Mouse (Mus musculus) midbrain, postnatal 0 days (tissue): ENCODE results near the gene Fkbp5. TPM values are rescaled to one million over a fixed set of nuclear protein-coding genes. Genes with fewer than 3 reads are reported as not detected.

Source experiments
- ATAC-seq: fragments of 200-750 bp; cut with Nextera tagmentation; 2 replicates; pipeline ENCODE4 v1.8.0; 2017; ENCODE audit warnings: moderate number of reproducible peaks, mild to moderate bottlenecking, moderate TSS enrichment, moderate library complexity; ENCODE audit not compliant: low FRiP score
- DNase-seq: peaks from one replicate; pipeline ENCODE4 v3.0.0-alpha.2; 2015; ENCODE audit warnings: low spot score
- H3K27ac ChIP-seq: fragments of 300-500 bp; sonication (generic); 2 replicates; pipeline ENCODE4 v1.5.1; 2014; ENCODE audit warnings: low read depth, mild to moderate bottlenecking, low read length, mixed read lengths
- H3K27me3 ChIP-seq: fragments of 300-500 bp; sonication (generic); 2 replicates; pipeline ENCODE4 v1.6.1; 2014; ENCODE audit warnings: low read length, control low read depth, mixed read lengths; ENCODE audit not compliant: insufficient read depth
- H3K36me3 ChIP-seq: fragments of 300-500 bp; sonication (generic); 2 replicates; pipeline ENCODE4 v1.6.1; 2014; ENCODE audit warnings: low read length, control low read depth, mixed read lengths; ENCODE audit not compliant: insufficient read depth
- H3K4me1 ChIP-seq: fragments of 300-500 bp; sonication (generic); 2 replicates; pipeline ENCODE4 v1.6.1; 2014; ENCODE audit warnings: mild to moderate bottlenecking, control low read depth, antibody characterized with exemption, low read length, mixed read lengths; ENCODE audit not compliant: insufficient read depth
- H3K4me2 ChIP-seq: fragments of 300-500 bp; sonication (generic); 2 replicates; pipeline ENCODE4 v1.6.1; 2014; ENCODE audit warnings: low read depth, mild to moderate bottlenecking, low read length, mixed read lengths; ENCODE audit not compliant: poor library complexity, severe bottlenecking
- H3K4me3 ChIP-seq: fragments of 300-500 bp; sonication (generic); 2 replicates; pipeline ENCODE4 v1.5.1; 2014; ENCODE audit warnings: low read depth, mild to moderate bottlenecking, low read length, moderate library complexity
- H3K9ac ChIP-seq: fragments of 300-500 bp; sonication (generic); replicated peaks from 2 replicates; pipeline ENCODE4 v1.6.1; 2014; ENCODE audit warnings: mild to moderate bottlenecking, low read length, moderate library complexity, mixed read lengths; ENCODE audit not compliant: poor library complexity, severe bottlenecking
- H3K9me3 ChIP-seq: fragments of 300-500 bp; sonication (generic); 2 replicates; pipeline ENCODE4 v1.6.1; 2016; ENCODE audit warnings: low read length, control low read depth
- CTCF ChIP-seq: IDR thresholded peaks from 2 replicates; pipeline ENCODE4 v1.5.1; 2016; ENCODE audit warnings: antibody characterized with exemption, mild to moderate bottlenecking
- WGBS: fragments of 180-500 bp; shearing (Covaris S2); extraction: QIAGEN DNeasy Blood & Tissue Kit; methylation state at CpG from one replicate; pipeline ENCODE4 v1.1.7; 2014; 5-methylcytosine and 5-hydroxymethylcytosine counted together
- polyA plus RNA-seq: library from polyadenylated mRNA; unstranded; fragments of >200 nt; fragmentation: Nextera tagmentation; extraction: Ambion mirVana; gene quantifications from 2 replicates; pipeline ENCODE4 v1.2.1, GENCODE M21; 2015
- total RNA-seq: library from RNA; depleted of rRNA; stranded (reverse); fragments of >200 nt; gene quantifications from 2 replicates; pipeline ENCODE4 v1.2.3, GENCODE M21; 2014

The Fkbp5 gene
- total and polyA plus RNA-seq, 2 experiments from 2014 or later: 22.5 to 29.9 TPM

- 87% methylated on average over 3 of the region's 3 CpGs for WGBS
- TF ChIP-seq CTCF: no peak
- H3K27ac ChIP-seq: 0 out of 2 replicates have a peak overlapping the region, but pooled peaks have one; percentile 49
These were observed 65.4 kb downstream of the Fkbp5 start for GRCm38 (mm10) chr17:28451914-28452313.

GRCm38 (mm10) chr17:28451487-28451886 lies 65.8 kb downstream of the Fkbp5 start:
- Histone ChIP-seq H3K4me3 (no peak overlapping the region), H3K27me3 (no peaks in the 10 kb centered on the region), H3K9me3 (no peaks in the 10 kb centered on the region), H3K9ac (no peak overlapping the region), H3K36me3 (no peaks in the 10 kb centered on the region), H3K4me2 (no peak overlapping the region), H3K27ac (no peak overlapping the region), H3K4me1 (0 out of 2 replicates have a peak, but pooled peaks cover 8% of the 10 kb centered on the region)
- 87% methylated on average over 5 of the region's 5 CpGs for WGBS
- ATAC-seq: no peak
- no peak for DNase-seq
- no peak for TF ChIP-seq CTCF

More at GRCm38 (mm10) chr17:28451914-28452313, 65.4 kb downstream of the Fkbp5 start:
- no peak for ATAC-seq
- no peaks in the 10 kb centered on the region for H3K27me3 ChIP-seq
- no peaks in the 10 kb centered on the region for H3K9me3 ChIP-seq
- H3K4me3 ChIP-seq: no peak overlapping the region
- no peaks in the 10 kb centered on the region for H3K36me3 ChIP-seq
- H3K4me1 ChIP-seq: 0 out of 2 replicates have a peak, but pooled peaks cover 8% of the 10 kb centered on the region
- H3K4me2 ChIP-seq: no peak overlapping the region
- no peak overlapping the region for H3K9ac ChIP-seq
- no peak for DNase-seq

DNA sequence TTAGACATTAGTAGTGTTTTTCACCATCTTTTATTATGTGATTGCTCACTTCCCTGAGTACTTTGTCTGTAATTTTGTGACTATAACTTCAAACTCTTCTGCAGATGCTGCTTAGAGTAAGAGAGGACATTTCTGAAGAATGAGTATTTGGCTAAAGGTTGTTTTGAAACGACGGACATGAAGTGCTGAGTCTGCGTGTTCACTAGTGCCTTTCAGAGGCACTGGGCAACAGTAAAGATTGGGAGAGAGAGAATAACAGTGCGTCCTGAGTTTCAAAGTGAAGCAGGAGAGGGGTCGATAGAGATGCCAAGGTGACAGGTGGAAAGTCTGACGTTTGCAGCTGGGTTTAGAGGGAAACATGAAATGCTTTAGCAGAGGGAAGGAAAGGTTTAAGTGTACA lies 69.1 kb downstream of the Fkbp5 start:
- no peaks in the 10 kb centered on the region for H3K36me3 ChIP-seq
- ATAC-seq (no peak), DNase-seq (no peak)
- no peak overlapping the region for H3K4me3 ChIP-seq
- no peak overlapping the region for H3K4me2 ChIP-seq
- H3K27ac ChIP-seq: no peak overlapping the region
- H3K9me3 ChIP-seq: no peaks in the 10 kb centered on the region
- WGBS: 65% methylated on average over 6 of the region's 6 CpGs
- TF ChIP-seq CTCF: no peak
- H3K4me1 ChIP-seq: 0 out of 2 replicates have a peak, but pooled peaks cover 5% of the 10 kb centered on the region
- H3K27me3 ChIP-seq: no peaks in the 10 kb centered on the region
- H3K9ac ChIP-seq: no peak overlapping the region

DNA sequence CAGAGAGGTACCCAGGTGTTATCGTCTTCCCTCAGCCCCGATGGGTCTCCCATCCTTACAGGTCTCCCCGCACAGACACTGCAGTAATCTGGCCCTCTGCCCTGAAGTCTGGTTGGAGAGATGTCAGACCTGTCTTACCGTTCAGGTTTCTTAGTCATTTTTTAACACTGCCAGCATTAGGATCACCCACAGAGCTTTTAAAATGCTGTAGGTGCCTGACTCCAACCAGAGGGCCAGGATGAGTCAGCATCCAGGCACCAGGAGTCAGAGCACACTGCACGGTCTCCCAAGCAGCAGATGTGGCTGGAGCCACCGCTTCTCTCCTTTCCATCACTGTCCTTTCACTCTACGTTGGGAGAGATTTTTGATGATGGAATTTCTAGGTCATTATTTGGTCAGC lies 69.5 kb downstream of the Fkbp5 start:
- no peak overlapping the region for H3K4me3 ChIP-seq
- no peaks in the 10 kb centered on the region for H3K36me3 ChIP-seq
- no peaks in the 10 kb centered on the region for H3K9me3 ChIP-seq
- H3K27me3 ChIP-seq: no peaks in the 10 kb centered on the region
- ATAC-seq (no peak), DNase-seq (no peak)
- no peak for TF ChIP-seq CTCF
- H3K27ac ChIP-seq: no peak overlapping the region
- WGBS: 79% methylated on average over 7 of the region's 7 CpGs
- H3K9ac ChIP-seq: no peak overlapping the region
- H3K4me1 ChIP-seq: 0 out of 2 replicates have a peak, but pooled peaks cover under 1% of the 10 kb centered on the region
- H3K4me2 ChIP-seq: no peak overlapping the region

GRCm38 (mm10) chr17:28446820-28447168 lies 70.5 kb downstream of the Fkbp5 start:
- Histone ChIP-seq H3K27me3 (no peaks in the 10 kb centered on the region), H3K4me3 (no peak overlapping the region), H3K9ac (no peak overlapping the region), H3K9me3 (no peaks in the 10 kb centered on the region), H3K27ac (no peak overlapping the region), H3K4me2 (no peak overlapping the region), H3K36me3 (no peaks in the 10 kb centered on the region), H3K4me1 (no peaks in the 10 kb centered on the region)
- WGBS: 87% methylated on average over 5 of the region's 5 CpGs
- TF ChIP-seq CTCF: no peak
- ATAC-seq: no peak
- no peak for DNase-seq

- no peak overlapping the region for H3K4me2 ChIP-seq
- no peak overlapping the region for H3K4me3 ChIP-seq
- no peak for TF ChIP-seq CTCF
- H3K27me3 ChIP-seq: no peaks in the 10 kb centered on the region
- H3K9me3 ChIP-seq: no peaks in the 10 kb centered on the region
- no peak overlapping the region for H3K9ac ChIP-seq
- no peaks in the 10 kb centered on the region for H3K4me1 ChIP-seq
- H3K36me3 ChIP-seq: no peaks in the 10 kb centered on the region
- ATAC-seq: no peak
- DNase-seq: no peak
- no peak overlapping the region for H3K27ac ChIP-seq
- 92% methylated on average over 12 of the region's 12 CpGs for whole genome bisulfite sequencing
These were observed 71.2 kb downstream of the Fkbp5 start for GRCm38 (mm10) chr17:28445886-28446819.
